Mouse (Mus musculus) monocyte, adult 2 months (primary cell): ENCODE results near the gene AC134908.4.
"Not testable (repeated sequence)": the region's sequence is repeated elsewhere in the genome, so short reads cannot be mapped to it uniquely, and the experiment has no call there.

Source experiments
- DNase-seq, 2 experiments: peaks; one replicate each; pipeline ENCODE4 v3.0.0; 2022; ENCODE audit warnings: low spot score in 2 of 2, low read depth in 1 of 2

AC134908.4 gene

GRCm38 (mm10) chr17:25808789-25809605 lies 13.5 kb upstream of the AC134908.4 start, which contains the start of gene Fbxl16:
TSS of gene Fbxl16 (plus strand) at chr17:25809085.
- DNase-seq = no peak

GRCm38 (mm10) chr17:25808028-25808427 lies 12.6 kb upstream of the AC134908.4 start:
- DNase-seq = no peak

GRCm38 (mm10) chr17:25807452-25807851 lies 12.0 kb upstream of the AC134908.4 start:
- DNase-seq = not testable (repeated sequence)

- no peak for DNase-seq
These were observed 11.0 kb upstream of the AC134908.4 start for GRCm38 (mm10) chr17:25806507-25806906.

GRCm38 (mm10) chr17:25802825-25803517 lies 7.5 kb upstream of the AC134908.4 start:
- no peak for DNase-seq

GRCm38 (mm10) chr17:25801029-25801428 lies 5.6 kb upstream of the AC134908.4 start:
- DNase-seq = peak in 1 of 2 experiments; percentile 41

- DNase-seq = peak; percentile 55 to 65
These were observed 1.5 kb upstream of the AC134908.4 start, which contains the start of gene Metrn for GRCm38 (mm10) chr17:25796951-25797369. TSS of gene Metrn (minus strand) at chr17:25797136.

GRCm38 (mm10) chr17:25796211-25796771 lies 832 bp upstream of the AC134908.4 start:
- no peak for DNase-seq

GRCm38 (mm10) chr17:25794998-25795397 lies 461 bp downstream of the AC134908.4 start:
- no peak for DNase-seq

GRCm38 (mm10) chr17:25794197-25794596 lies 1.3 kb downstream of the AC134908.4 start:
- DNase-seq = no peak

GRCm38 (mm10) chr17:25792615-25793014 lies 2.8 kb downstream of the AC134908.4 start, which contains the start of gene Fam173a:
TSS of gene Fam173a (minus strand) at chr17:25792901.
- DNase-seq = no peak

- DNase-seq = peak; percentile 49 to 75
These were observed 3.5 kb downstream of the AC134908.4 start for GRCm38 (mm10) chr17:25791843-25792527.

- no peak for DNase-seq
These were observed 4.1 kb downstream of the AC134908.4 start for GRCm38 (mm10) chr17:25791320-25791842.

GRCm38 (mm10) chr17:25786781-25787504 lies 8.5 kb downstream of the AC134908.4 start:
- no peak for DNase-seq

GRCm38 (mm10) chr17:25786280-25786679 lies 9.2 kb downstream of the AC134908.4 start, which contains the start of gene Ccdc78:
TSS of gene Ccdc78 (plus strand) at chr17:25786580.
- no peak for DNase-seq

GRCm38 (mm10) chr17:25785281-25785745 lies 10.1 kb downstream of the AC134908.4 start, which contains the start of gene Haghl:
TSS of gene Haghl (minus strand) at chr17:25785673.
- DNase-seq = peak; percentile 83 to 93

GRCm38 (mm10) chr17:25783861-25784574 lies 11.4 kb downstream of the AC134908.4 start:
- no peak for DNase-seq

GRCm38 (mm10) chr17:25783086-25783485 lies 12.4 kb downstream of the AC134908.4 start:
- DNase-seq = no peak

GRCm38 (mm10) chr17:25781339-25781738 lies 14.1 kb downstream of the AC134908.4 start:
- no peak for DNase-seq
